Mouse (Mus musculus): ENCODE results near the gene Ufd1. TPM values are rescaled to one million over a fixed set of nuclear protein-coding genes. Genes with fewer than 3 reads are reported as not detected.

The Ufd1 gene
- polyA plus RNA-seq, 1 experiment from 2014 or later = 96.8 TPM

- Histone ChIP-seq H3K36me3 (peaks cover 70% of the 10 kb centered on the region), H3K9ac (no peak overlapping the region), H3K27me3 (no peaks in the 10 kb centered on the region), H3K4me1 (no peaks in the 10 kb centered on the region), H3K4me2 (no peak overlapping the region), H3K4me3 (no peak overlapping the region), H3K27ac (no peak overlapping the region), H3K9me3 (no peaks in the 10 kb centered on the region)
- ATAC-seq (ENCODE audit: insufficient number of reproducible peaks, low FRiP score, low TSS enrichment, low read depth) = no peak
- 91% methylated on average over 7 of the region's 7 CpGs for WGBS
These were observed 26.6 kb upstream of the Ufd1 start for GRCm38 (mm10) chr16:18785025-18785424.

DNA sequence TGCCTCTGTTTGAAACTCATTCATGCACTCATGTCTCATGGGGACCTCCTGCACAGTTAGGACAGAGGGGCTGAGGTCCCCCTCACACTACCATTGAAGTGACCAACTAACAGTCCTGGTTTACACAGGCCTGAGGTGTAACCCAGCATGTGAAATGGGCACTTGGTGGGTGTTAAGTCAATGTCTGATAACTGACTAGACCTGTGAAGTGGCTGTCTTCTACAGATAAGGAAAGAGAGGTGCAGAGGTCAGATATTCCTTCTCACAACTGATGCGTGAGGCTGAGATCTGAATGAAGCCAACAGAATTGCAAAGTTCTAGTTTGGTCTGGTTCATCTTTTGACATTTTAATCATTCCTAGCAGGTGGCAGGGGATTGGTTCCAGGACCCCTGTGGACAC is 26.1 kb upstream of the Ufd1 start:
- Histone ChIP-seq H3K36me3 (peaks cover 73% of the 10 kb centered on the region), H3K9ac (no peak overlapping the region), H3K4me2 (no peak overlapping the region), H3K4me1 (no peaks in the 10 kb centered on the region), H3K4me3 (no peak overlapping the region), H3K9me3 (no peaks in the 10 kb centered on the region), H3K27ac (no peak overlapping the region), H3K27me3 (no peaks in the 10 kb centered on the region)
- 91% methylated on average over 1 of the region's 1 CpGs for WGBS
- no peak for ATAC-seq (ENCODE audit: insufficient number of reproducible peaks, low FRiP score, low TSS enrichment, low read depth)

DNA sequence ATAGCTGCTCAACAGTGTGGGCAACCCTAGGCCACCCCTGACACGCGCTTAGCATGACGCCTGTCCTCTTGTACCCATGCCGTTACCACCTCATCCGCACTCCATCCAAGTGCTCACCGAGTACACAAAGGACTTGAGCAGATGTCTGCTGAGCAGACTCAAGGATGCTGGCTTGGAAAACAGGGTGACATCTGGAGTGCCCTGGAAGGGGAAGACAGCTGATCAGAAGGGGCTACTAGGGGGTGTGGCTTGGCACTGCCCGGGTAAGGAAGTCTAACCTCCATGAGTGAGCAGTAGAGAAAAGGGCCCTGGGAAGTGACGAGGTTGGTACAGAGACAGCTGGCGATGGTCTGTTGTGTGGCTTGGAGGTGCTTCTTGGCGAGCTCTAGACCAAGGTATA is 24.9 kb upstream of the Ufd1 start:
- Histone ChIP-seq H3K4me3 (no peak overlapping the region), H3K9ac (no peak overlapping the region), H3K4me2 (no peak overlapping the region), H3K4me1 (no peaks in the 10 kb centered on the region), H3K27ac (no peak overlapping the region), H3K27me3 (no peaks in the 10 kb centered on the region), H3K9me3 (no peaks in the 10 kb centered on the region), H3K36me3 (peaks cover 82% of the 10 kb centered on the region)
- WGBS = 92% methylated on average over 10 of the region's 10 CpGs
- ATAC-seq (ENCODE audit: insufficient number of reproducible peaks, low FRiP score, low TSS enrichment, low read depth) = no peak

DNA sequence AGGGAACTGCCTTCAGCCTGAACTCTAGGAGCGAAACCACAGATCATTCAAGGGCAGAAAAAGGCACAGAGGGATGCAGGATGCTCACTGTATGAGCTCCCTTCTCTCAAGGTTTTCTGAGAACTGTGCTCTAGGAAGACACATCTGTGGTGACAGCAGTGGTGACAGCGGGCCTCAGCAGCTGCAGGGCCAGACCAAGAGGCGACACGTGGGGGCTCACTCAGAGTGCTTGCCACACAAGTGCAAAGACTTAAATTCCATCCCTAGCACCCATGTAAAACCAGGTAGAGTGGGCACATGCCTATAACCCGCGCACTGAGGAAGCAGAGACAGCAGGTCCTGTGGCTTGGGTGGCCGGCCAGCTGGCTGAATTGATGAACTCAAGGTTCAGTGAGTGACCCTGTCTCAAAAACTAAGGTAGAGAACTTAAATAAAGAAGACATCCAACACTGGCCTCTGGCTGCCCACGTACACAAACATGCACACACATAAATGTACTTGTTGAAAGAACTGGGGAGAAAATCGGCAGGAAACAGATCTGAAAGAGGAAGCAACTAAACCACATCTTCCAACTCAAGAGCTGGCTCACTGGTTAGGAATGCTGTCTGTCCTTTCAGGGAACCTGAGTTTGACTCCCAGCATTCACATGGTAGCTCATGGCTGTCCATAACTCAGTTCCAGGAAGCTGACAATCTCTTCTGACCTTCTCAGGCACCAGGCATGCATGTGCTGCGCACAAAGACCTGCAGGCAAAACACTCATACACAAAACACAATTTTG is 22.8 kb upstream of the Ufd1 start:
- H3K4me1 ChIP-seq = no peaks in the 10 kb centered on the region
- no peak overlapping the region for H3K9ac ChIP-seq
- WGBS = 85% methylated on average over 10 of the region's 10 CpGs
- H3K27ac ChIP-seq = no peak overlapping the region
- H3K27me3 ChIP-seq = no peaks in the 10 kb centered on the region
- no peak overlapping the region for H3K4me2 ChIP-seq
- no peaks in the 10 kb centered on the region for H3K9me3 ChIP-seq
- no peak overlapping the region for H3K4me3 ChIP-seq
- H3K36me3 ChIP-seq = peaks cover 75% of the 10 kb centered on the region
- ATAC-seq (ENCODE audit: insufficient number of reproducible peaks, low FRiP score, low TSS enrichment, low read depth) = no peak

- WGBS = 89% methylated on average over 11 of the region's 11 CpGs
- no peak overlapping the region for H3K4me2 ChIP-seq
- no peak overlapping the region for H3K27ac ChIP-seq
These were observed 16.2 kb upstream of the Ufd1 start for GRCm38 (mm10) chr16:18795223-18795899.

DNA sequence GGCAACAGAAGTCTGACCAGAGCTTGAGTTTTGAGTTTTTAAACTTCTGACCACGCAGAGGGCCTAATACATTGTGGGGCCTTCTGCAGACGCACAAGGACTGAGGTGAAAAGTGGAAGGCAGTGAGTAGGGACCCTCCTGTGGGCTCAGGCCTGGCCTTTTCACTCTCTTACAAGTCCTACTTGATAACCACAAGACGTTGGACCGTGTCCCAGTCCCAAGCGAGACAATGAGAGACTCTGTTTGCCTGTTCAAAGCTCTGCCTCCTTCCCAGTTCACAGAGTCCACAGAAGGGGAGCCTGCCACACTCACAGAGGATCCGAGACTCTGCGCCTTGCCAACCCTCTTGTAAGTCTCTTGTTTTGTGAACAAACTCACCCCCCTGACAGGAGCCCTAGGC is 14.9 kb upstream of the Ufd1 start:
- Histone ChIP-seq H3K4me2 (no peak overlapping the region), H3K9me3 (no peaks in the 10 kb centered on the region), H3K9ac (no peak overlapping the region), H3K4me3 (no peak overlapping the region), H3K4me1 (no peaks in the 10 kb centered on the region), H3K27me3 (no peaks in the 10 kb centered on the region), H3K27ac (no peak overlapping the region), H3K36me3 (peaks cover 75% of the 10 kb centered on the region)
- no peak for ATAC-seq (ENCODE audit: insufficient number of reproducible peaks, low FRiP score, low TSS enrichment, low read depth)
- 79% methylated on average over 7 of the region's 7 CpGs for WGBS

More at GRCm38 (mm10) chr16:18795223-18795899, 16.2 kb upstream of the Ufd1 start:
- no peaks in the 10 kb centered on the region for H3K27me3 ChIP-seq
- ATAC-seq (ENCODE audit: insufficient number of reproducible peaks, low FRiP score, low TSS enrichment, low read depth) = no peak
- H3K9me3 ChIP-seq = no peaks in the 10 kb centered on the region
- no peak overlapping the region for H3K4me3 ChIP-seq
- no peaks in the 10 kb centered on the region for H3K4me1 ChIP-seq
- no peak overlapping the region for H3K9ac ChIP-seq
- H3K36me3 ChIP-seq = peaks cover 73% of the 10 kb centered on the region

DNA sequence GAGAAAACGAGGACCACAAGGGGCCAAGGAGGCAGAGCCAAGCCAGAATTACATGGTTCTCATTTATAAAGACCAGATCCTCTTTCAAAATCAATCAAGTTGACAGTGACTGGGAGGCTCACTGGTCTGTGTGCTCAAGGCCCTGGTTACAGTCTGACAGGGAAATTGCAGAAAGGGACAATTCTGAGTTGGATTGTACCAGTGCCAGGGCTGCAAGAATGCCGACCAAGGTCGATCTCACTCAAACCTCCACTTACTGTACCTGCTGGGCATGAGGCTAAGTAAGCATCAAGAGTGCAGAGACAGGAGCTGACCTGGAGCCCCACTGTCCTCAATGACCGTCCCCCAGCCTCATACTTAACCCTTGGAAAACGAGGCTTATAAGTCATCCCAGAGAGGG is 13.4 kb upstream of the Ufd1 start:
- no peaks in the 10 kb centered on the region for H3K4me1 ChIP-seq
- no peak overlapping the region for H3K4me3 ChIP-seq
- no peak overlapping the region for H3K27ac ChIP-seq
- no peaks in the 10 kb centered on the region for H3K9me3 ChIP-seq
- peaks cover 71% of the 10 kb centered on the region for H3K36me3 ChIP-seq
- ATAC-seq (ENCODE audit: insufficient number of reproducible peaks, low FRiP score, low TSS enrichment, low read depth) = no peak
- H3K27me3 ChIP-seq = no peaks in the 10 kb centered on the region
- no peak overlapping the region for H3K9ac ChIP-seq
- 83% methylated on average over 5 of the region's 5 CpGs for WGBS
- H3K4me2 ChIP-seq = no peak overlapping the region

DNA sequence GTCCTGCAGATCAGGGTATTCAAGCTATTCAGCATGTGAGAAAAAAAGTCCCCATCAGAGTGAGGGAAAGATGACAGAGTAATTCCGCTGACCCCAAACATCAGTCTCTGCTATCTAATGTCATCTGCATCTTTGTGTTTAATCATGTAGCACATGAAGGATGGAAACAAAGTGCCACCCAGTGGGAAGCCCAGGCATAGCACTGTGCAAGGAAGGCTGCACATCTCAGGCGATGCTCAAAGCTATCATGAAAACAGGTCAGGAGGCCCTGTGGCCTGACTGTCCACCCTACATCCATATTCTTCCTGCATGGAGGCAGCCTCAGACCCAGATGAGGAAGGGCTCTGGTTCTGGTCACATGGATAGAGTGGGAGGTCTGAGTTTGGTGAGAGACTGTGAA is 12.7 kb upstream of the Ufd1 start:
- Histone ChIP-seq H3K9ac (no peak overlapping the region), H3K9me3 (no peaks in the 10 kb centered on the region), H3K27ac (no peak overlapping the region), H3K4me2 (no peak overlapping the region), H3K4me3 (no peak overlapping the region), H3K4me1 (no peaks in the 10 kb centered on the region), H3K36me3 (peaks cover 65% of the 10 kb centered on the region), H3K27me3 (no peaks in the 10 kb centered on the region)
- WGBS = 81% methylated on average over 2 of the region's 2 CpGs
- no peak for ATAC-seq (ENCODE audit: insufficient number of reproducible peaks, low FRiP score, low TSS enrichment, low read depth)

GRCm38 (mm10) chr16:18805746-18806145 is 5.8 kb upstream of the Ufd1 start:
- Histone ChIP-seq H3K9ac (no peak overlapping the region), H3K36me3 (peaks cover 51% of the 10 kb centered on the region), H3K4me1 (peaks cover 6% of the 10 kb centered on the region), H3K9me3 (no peaks in the 10 kb centered on the region), H3K27ac (no peak overlapping the region), H3K4me3 (no peak overlapping the region), H3K27me3 (no peaks in the 10 kb centered on the region), H3K4me2 (no peak overlapping the region)
- no peak for ATAC-seq (ENCODE audit: insufficient number of reproducible peaks, low FRiP score, low TSS enrichment, low read depth)
- WGBS = 99% methylated on average over 2 of the region's 2 CpGs

DNA sequence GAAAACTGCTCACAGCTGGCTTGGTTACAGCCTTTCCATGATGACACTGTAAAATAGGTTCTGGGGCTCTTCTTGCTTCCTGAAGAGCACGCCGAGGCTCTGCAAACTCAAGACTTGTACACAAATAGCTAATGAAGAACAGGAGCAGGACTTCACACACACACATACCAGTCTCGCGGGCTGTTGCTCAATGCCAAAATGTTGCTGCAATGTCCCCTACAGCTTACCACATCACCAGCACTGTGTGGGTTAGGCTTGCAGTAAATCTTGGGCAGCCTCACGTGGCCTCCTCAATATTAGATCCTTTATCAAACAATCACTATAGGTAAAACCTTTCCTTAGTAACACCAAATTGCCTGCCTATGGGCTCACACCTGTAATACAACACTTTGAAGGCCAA is 2.6 kb upstream of the Ufd1 start:
- Histone ChIP-seq H3K4me3 (no peak overlapping the region), H3K4me2 (no peak overlapping the region), H3K27ac (no peak overlapping the region), H3K4me1 (peaks cover 21% of the 10 kb centered on the region), H3K9me3 (no peaks in the 10 kb centered on the region), H3K9ac (no peak overlapping the region), H3K36me3 (peaks cover 41% of the 10 kb centered on the region), H3K27me3 (no peaks in the 10 kb centered on the region)
- 90% methylated on average over 5 of the region's 5 CpGs for WGBS
- ATAC-seq (ENCODE audit: insufficient number of reproducible peaks, low FRiP score, low TSS enrichment, low read depth) = no peak

GRCm38 (mm10) chr16:18811032-18811431 is 547 bp upstream of the Ufd1 start:
- Histone ChIP-seq H3K4me2 (peak overlapping the region; percentile 85), H3K27me3 (no peaks in the 10 kb centered on the region), H3K27ac (peak overlapping the region; percentile 81), H3K4me3 (peak overlapping the region; percentile 73), H3K9ac (peak overlapping the region; percentile 60; the same call in 1 of the 2 replicates), H3K9me3 (no peaks in the 10 kb centered on the region), H3K36me3 (peaks cover 44% of the 10 kb centered on the region), H3K4me1 (peaks cover 21% of the 10 kb centered on the region)
- 4% methylated on average over 5 of the region's 5 CpGs for WGBS
- no peak; the same call in 1 of the 2 replicates for ATAC-seq (ENCODE audit: insufficient number of reproducible peaks, low FRiP score, low TSS enrichment, low read depth)

DNA sequence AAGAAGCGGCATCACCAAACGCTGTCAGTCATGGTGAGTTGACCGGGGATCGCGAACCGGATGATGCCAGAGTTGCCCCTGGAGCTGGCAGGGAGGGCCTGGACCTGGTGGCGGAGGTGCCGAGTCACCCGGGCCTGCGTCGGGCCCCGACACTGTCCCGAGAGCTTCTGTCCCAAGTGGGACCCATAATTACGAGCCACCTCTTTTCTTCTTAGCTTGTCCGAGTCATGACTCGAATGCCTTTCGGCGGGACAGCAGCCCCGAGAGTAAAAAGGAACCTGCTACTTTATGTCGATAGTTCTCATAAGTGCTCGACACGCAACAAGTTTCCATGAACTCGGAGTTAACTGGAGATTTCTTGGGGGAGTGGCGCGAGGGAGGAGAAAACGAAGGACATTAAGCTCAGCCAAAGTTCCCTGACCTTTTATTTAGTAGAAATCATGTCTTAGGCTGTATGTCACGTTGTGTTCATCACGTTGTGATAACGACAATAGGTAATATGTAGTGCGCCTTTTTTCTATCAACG is 869 bp downstream of the Ufd1 start:
- Histone ChIP-seq H3K4me3 (peak overlapping the region; percentile 73), H3K4me2 (peak overlapping the region; percentile 49), H3K27ac (peak overlapping the region; percentile 81), H3K36me3 (peaks cover 50% of the 10 kb centered on the region), H3K27me3 (no peaks in the 10 kb centered on the region), H3K9me3 (no peaks in the 10 kb centered on the region), H3K4me1 (peaks cover 21% of the 10 kb centered on the region), H3K9ac (peak overlapping the region; percentile 83)
- ATAC-seq (ENCODE audit: insufficient number of reproducible peaks, low FRiP score, low TSS enrichment, low read depth) = no peak
- 1% methylated on average over 31 of the region's 31 CpGs for WGBS
